Mouse (Mus musculus): ENCODE measurements around the gene Smim1. TPM values are rescaled to one million over a fixed set of nuclear protein-coding genes. Genes with fewer than 3 reads are reported as not detected.

The Smim1 gene
- polyA plus RNA-seq, 1 experiment from 2014 or later: 12.6 TPM

GRCm38 (mm10) chr4:154045837-154046236 lies 19.8 kb upstream of the Smim1 start:
- WGBS: 68% methylated on average over 5 of the region's 5 CpGs
- no peaks in the 10 kb centered on the region for H3K4me1 ChIP-seq
- H3K4me3 ChIP-seq: no peak overlapping the region
- no peak overlapping the region for H3K4me2 ChIP-seq (replicated peaks)
- H3K36me3 ChIP-seq: no peaks in the 10 kb centered on the region
- no peak overlapping the region for H3K27ac ChIP-seq
- no peak overlapping the region for H3K9ac ChIP-seq
- no peak for ATAC-seq (ENCODE audit: low FRiP score, low read depth)
- peaks cover under 1% of the 10 kb centered on the region; the same call in 1 of the 2 replicates for H3K27me3 ChIP-seq
- H3K9me3 ChIP-seq: no peaks in the 10 kb centered on the region

DNA sequence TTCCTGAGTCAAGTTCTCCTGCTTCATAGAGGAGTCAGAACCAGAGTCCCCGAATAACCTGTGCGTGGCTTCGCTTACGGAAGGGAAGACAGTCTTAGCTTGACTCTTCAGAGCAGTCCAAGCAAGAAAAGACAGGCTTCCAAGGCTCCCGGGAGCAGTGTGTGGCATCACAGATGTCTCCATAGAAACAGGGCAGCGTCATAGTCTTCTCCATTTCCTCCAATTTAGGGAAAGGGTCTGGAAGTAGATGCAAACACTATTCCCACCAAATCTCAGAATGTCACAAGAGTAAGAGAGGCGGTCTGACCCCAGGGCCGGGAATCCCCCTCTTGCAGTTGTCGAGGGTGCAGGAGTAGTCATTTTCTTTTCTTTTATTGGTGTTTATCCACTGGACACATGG lies 16.5 kb upstream of the Smim1 start, which contains the start of gene Ccdc27:
Gene Ccdc27 (minus strand): TSS at position 101 of the 400 bp plus-strand sequence.
- no peaks in the 10 kb centered on the region for H3K36me3 ChIP-seq
- peaks cover 6% of the 10 kb centered on the region; the same call in 1 of the 2 replicates for H3K27me3 ChIP-seq
- no peak within 1 kb of the TSS for H3K4me2 ChIP-seq (replicated peaks)
- WGBS: 85% methylated on average over 9 of the region's 9 CpGs
- H3K9ac ChIP-seq: no peak within 1 kb of the TSS
- H3K4me1 ChIP-seq: no peaks in the 10 kb centered on the region
- H3K4me3 ChIP-seq: no peak within 1 kb of the TSS
- no peak for ATAC-seq (ENCODE audit: low FRiP score, low read depth)
- H3K27ac ChIP-seq: no peak within 1 kb of the TSS
- H3K9me3 ChIP-seq: no peaks in the 10 kb centered on the region

GRCm38 (mm10) chr4:154037123-154037522 lies 11.1 kb upstream of the Smim1 start:
- H3K27ac ChIP-seq: no peak overlapping the region
- no peaks in the 10 kb centered on the region for H3K36me3 ChIP-seq
- 28% methylated on average over 3 of the region's 3 CpGs for WGBS
- no peak overlapping the region for H3K4me2 ChIP-seq (replicated peaks)
- H3K27me3 ChIP-seq: peaks cover 17% of the 10 kb centered on the region; the same call in 1 of the 2 replicates
- H3K4me1 ChIP-seq: no peaks in the 10 kb centered on the region
- no peak overlapping the region for H3K9ac ChIP-seq
- ATAC-seq (ENCODE audit: low FRiP score, low read depth): no peak
- no peaks in the 10 kb centered on the region for H3K9me3 ChIP-seq
- H3K4me3 ChIP-seq: no peak overlapping the region

- H3K9ac ChIP-seq: no peak overlapping the region
- no peak for ATAC-seq (ENCODE audit: low FRiP score, low read depth)
- H3K4me3 ChIP-seq: no peak overlapping the region
Observed at GRCm38 (mm10) chr4:154028646-154029045, 2.6 kb upstream of the Smim1 start.

DNA sequence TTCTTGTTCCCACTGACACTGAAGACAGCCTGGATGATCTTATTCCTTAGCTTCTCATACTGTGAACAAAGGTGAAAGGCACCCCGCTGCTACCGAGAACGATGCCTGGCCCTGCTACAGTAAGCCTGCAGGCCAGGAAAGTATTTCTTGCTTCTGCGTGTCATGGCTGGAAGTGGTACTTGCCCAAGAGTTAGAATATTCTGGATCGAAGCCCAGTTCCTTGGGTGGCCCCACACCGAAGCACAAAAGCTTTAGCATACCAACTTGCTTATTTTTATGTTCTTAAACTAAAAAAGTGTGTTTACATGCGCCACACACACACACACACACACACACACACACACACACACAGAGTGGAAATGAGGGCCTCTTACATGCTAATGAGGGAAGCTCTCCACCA lies 2.0 kb upstream of the Smim1 start:
- no peak overlapping the region for H3K27ac ChIP-seq
- H3K4me1 ChIP-seq: peaks cover 15% of the 10 kb centered on the region
- no peak overlapping the region for H3K4me3 ChIP-seq
- no peak for ATAC-seq (ENCODE audit: low FRiP score, low read depth)
- WGBS: 79% methylated on average over 7 of the region's 7 CpGs
- no peaks in the 10 kb centered on the region for H3K36me3 ChIP-seq
- H3K4me2 ChIP-seq (replicated peaks): no peak overlapping the region
- peaks cover 53% of the 10 kb centered on the region for H3K27me3 ChIP-seq
- H3K9me3 ChIP-seq: no peaks in the 10 kb centered on the region
- no peak overlapping the region for H3K9ac ChIP-seq

More at GRCm38 (mm10) chr4:154028646-154029045, 2.6 kb upstream of the Smim1 start:
- Histone ChIP-seq H3K27ac (no peak overlapping the region), H3K4me2 (replicated peaks) (no peak overlapping the region), H3K4me1 (peaks cover 15% of the 10 kb centered on the region), H3K27me3 (peaks cover 49% of the 10 kb centered on the region), H3K36me3 (no peaks in the 10 kb centered on the region), H3K9me3 (no peaks in the 10 kb centered on the region)

DNA sequence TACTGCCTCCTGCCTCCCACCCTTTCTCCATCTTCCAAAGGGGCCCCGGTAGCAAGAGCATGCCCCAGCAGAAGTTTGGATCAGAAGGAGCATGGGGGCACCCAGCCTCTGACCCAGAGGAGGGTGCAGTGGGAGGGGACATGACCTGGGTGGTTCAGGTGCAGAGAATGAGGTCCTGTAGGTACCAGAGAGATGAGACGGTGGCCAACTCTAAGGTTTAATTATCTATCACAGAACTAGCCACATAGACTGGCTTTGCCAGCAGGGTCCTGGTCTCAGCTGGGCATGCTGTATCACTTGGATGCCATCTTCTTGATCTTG lies 371 bp upstream of the Smim1 start:
- peak overlapping the region; percentile 62 for H3K9ac ChIP-seq
- peaks cover 15% of the 10 kb centered on the region for H3K4me1 ChIP-seq

DNA sequence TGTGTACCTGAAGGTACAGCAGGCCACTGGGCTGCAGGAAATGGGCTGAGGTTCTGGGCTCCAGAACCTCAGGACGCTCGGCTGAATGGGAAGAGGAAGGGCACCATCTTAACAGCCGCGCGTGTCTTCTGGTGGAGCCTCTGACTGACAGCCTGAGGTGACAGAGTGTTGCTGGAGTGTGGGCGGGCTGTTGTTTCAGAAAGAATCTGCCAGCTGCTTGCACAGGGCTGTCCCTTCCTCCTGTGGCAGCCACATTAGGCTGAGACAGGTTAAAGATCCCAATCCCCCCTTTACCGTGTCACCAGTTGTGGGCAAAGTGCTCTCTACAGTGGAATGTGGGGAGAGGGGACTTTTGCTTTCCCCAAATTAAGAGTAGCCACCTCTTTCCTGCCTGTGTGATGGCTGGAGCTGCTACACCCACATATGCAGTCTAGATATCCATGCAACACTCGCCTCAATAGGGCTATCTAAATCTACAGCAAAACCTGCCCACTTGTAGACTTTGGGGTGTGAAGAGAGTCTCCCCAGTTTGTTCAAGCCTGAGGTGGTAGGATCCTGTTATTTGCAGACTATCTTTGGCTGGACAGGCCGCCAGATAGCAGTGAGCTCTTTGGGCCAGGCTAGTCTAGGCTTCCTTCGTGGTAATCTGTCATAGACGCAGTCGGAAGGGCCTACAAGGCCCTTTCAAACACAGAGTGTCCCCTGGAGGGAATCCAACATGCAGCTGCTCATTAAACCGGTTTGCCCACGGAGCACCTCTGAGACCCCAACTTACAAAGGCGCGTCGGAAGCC lies 1.1 kb downstream of the Smim1 start:
- peak overlapping the region; percentile 62; the same call in 1 of the 2 replicates for H3K9ac ChIP-seq
- H3K4me2 ChIP-seq (replicated peaks): peak overlapping the region; percentile 73
- no peak overlapping the region; the same call in 1 of the 2 replicates for H3K27ac ChIP-seq
- no peaks in the 10 kb centered on the region for H3K9me3 ChIP-seq
- peaks cover 24% of the 10 kb centered on the region for H3K36me3 ChIP-seq
- no peak for ATAC-seq (ENCODE audit: low FRiP score, low read depth)
- peaks cover 52% of the 10 kb centered on the region for H3K27me3 ChIP-seq
- H3K4me1 ChIP-seq: peaks cover 15% of the 10 kb centered on the region
- 32% methylated on average over 17 of the region's 17 CpGs for WGBS
- H3K4me3 ChIP-seq: peak overlapping the region; percentile 40

More for the DNA sequence above, 371 bp upstream of the Smim1 start:
- Histone ChIP-seq H3K36me3 (peaks cover 9% of the 10 kb centered on the region), H3K27ac (no peak overlapping the region), H3K27me3 (peaks cover 55% of the 10 kb centered on the region), H3K4me2 (replicated peaks) (peak overlapping the region; percentile 73), H3K9me3 (no peaks in the 10 kb centered on the region), H3K4me3 (peak overlapping the region; percentile 40)
- ATAC-seq (ENCODE audit: low FRiP score, low read depth): no peak
- 16% methylated on average over 2 of the region's 2 CpGs for WGBS

DNA sequence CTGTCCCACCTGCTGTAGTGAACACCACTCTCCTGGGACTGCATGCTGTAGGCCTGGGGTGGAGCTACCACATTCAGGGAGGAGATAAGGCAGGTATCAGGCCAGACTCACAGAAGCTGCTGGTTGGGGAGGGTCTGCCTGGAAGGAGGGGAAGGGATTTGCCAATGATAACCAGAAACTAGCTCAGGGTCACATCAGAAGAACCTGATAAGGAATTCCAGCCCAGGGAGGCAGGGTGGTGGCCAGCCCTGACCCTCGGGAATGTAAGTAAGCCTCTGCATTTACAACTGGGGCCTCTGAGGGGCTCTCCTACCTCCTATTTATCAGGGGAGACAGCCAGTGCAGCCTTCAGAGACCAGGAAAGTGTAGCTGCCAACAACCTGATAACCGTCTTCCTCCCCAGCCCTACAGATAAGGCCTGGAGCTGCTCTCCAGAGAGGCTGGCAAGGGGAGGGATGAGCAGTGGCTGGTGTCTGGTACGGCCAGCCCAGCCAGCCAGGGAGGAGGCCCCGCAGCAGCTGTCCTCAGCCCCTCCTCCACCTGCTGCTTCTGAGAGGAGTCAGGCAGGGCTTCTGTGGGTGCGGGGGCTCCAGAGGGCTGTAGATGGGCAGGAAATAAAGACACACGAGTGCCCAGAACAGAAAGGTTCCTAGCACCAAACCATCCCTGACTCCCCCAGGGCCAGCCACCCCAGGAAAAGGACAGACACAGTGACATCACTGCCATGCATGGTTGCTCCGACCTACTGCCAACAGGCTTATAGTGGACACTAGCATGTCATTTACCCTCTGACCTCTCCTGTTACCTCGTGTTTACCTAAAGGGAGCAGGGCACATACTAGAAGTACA lies 2.1 kb downstream of the Smim1 start:
- no peak overlapping the region for H3K27ac ChIP-seq
- peak overlapping the region; percentile 73; the same call in 1 of the 2 replicates for H3K4me2 ChIP-seq (replicated peaks)
- no peak overlapping the region for H3K9ac ChIP-seq
- peaks cover 52% of the 10 kb centered on the region for H3K27me3 ChIP-seq
- WGBS: 16% methylated on average over 8 of the region's 8 CpGs
- H3K4me3 ChIP-seq: no peak overlapping the region
- ATAC-seq (ENCODE audit: low FRiP score, low read depth): no peak; the same call in 1 of the 2 replicates
- peaks cover 15% of the 10 kb centered on the region for H3K4me1 ChIP-seq
- H3K9me3 ChIP-seq: no peaks in the 10 kb centered on the region
- peaks cover 33% of the 10 kb centered on the region for H3K36me3 ChIP-seq

DNA sequence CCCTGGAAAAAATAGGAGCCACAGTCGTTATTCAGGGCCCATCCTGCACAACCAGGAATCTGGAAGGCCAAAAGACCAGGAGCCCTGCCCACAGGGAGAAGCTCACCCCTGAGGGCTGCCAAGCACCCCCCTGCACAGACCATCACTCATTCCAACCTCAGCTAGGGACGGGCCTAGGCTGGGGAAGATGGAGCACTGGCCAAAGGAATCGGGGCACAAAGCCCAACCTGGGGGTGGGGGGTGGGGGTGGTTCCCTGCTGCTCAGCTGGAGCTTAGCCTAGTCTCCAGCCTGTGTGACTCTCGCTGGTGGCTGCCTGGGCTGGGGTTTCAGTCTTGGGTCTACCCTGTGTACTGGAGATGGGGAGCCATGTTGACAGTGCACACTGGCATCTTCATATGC lies 3.2 kb downstream of the Smim1 start:
- WGBS: 38% methylated on average over 4 of the region's 4 CpGs
- Histone ChIP-seq H3K27ac (no peak overlapping the region), H3K4me2 (replicated peaks) (no peak overlapping the region), H3K9ac (no peak overlapping the region), H3K36me3 (peaks cover 44% of the 10 kb centered on the region), H3K9me3 (no peaks in the 10 kb centered on the region), H3K4me3 (no peak overlapping the region), H3K4me1 (peaks cover 15% of the 10 kb centered on the region), H3K27me3 (peaks cover 50% of the 10 kb centered on the region)
- ATAC-seq (ENCODE audit: low FRiP score, low read depth): no peak

- 87% methylated on average over 4 of the region's 4 CpGs for whole genome bisulfite sequencing
- Histone ChIP-seq H3K27me3 (peaks cover 45% of the 10 kb centered on the region), H3K4me1 (peaks cover 15% of the 10 kb centered on the region), H3K4me2 (replicated peaks) (no peak overlapping the region), H3K9me3 (no peaks in the 10 kb centered on the region), H3K9ac (no peak overlapping the region), H3K27ac (no peak overlapping the region), H3K4me3 (no peak overlapping the region), H3K36me3 (peaks cover 48% of the 10 kb centered on the region)
- no peak for ATAC-seq (ENCODE audit: low FRiP score, low read depth)
Observed at GRCm38 (mm10) chr4:154022407-154022806, 3.6 kb downstream of the Smim1 start.

DNA sequence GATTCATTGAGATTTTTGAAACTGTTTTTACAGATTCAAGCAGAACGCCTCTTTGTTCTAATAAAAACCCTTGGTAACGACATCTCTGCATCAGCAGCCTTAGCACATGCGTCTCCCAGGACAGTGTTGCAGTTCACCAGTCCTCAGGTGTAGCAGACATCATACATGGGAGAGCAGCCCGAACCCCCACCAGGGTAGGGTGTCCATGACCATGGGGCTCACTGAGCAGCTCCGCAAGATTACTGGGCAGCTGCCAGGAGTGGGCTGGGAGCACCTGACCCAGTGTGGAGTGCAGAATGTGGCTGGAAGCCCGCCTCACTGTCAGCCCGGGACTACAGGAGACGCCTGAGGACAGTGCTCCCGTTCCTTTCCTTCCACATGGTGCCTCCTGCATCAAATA lies 4.6 kb downstream of the Smim1 start:
- ATAC-seq (ENCODE audit: low FRiP score, low read depth): no peak
- Histone ChIP-seq H3K4me1 (peaks cover 14% of the 10 kb centered on the region), H3K9ac (no peak overlapping the region), H3K36me3 (peaks cover 57% of the 10 kb centered on the region), H3K27ac (no peak overlapping the region), H3K4me3 (no peak overlapping the region), H3K4me2 (replicated peaks) (no peak overlapping the region), H3K27me3 (peaks cover 35% of the 10 kb centered on the region), H3K9me3 (no peaks in the 10 kb centered on the region)
- 83% methylated on average over 9 of the region's 9 CpGs for WGBS

- WGBS: 78% methylated on average over 7 of the region's 7 CpGs
- H3K27me3 ChIP-seq: peaks cover 17% of the 10 kb centered on the region
- no peak overlapping the region for H3K4me3 ChIP-seq
- H3K9me3 ChIP-seq: no peaks in the 10 kb centered on the region
- no peaks in the 10 kb centered on the region for H3K4me1 ChIP-seq
- H3K9ac ChIP-seq: no peak overlapping the region
- ATAC-seq (ENCODE audit: low FRiP score, low read depth): no peak
- H3K36me3 ChIP-seq: peaks cover 76% of the 10 kb centered on the region
- no peak overlapping the region for H3K27ac ChIP-seq
- H3K4me2 ChIP-seq (replicated peaks): no peak overlapping the region
Observed at GRCm38 (mm10) chr4:154019571-154019970, 6.5 kb downstream of the Smim1 start.
